Mouse (Mus musculus) C2C12 (cell line): ENCODE results near the gene Wipf2.

Experiments
- CEBPB ChIP-seq: IDR thresholded peaks from one replicate; pipeline ENCODE4 v1.6.1; 2011; ENCODE audit warnings: low read depth, mild to moderate bottlenecking, control low read depth, moderate library complexity
- CTCF ChIP-seq: IDR thresholded peaks from one replicate; pipeline ENCODE4 v1.5.1; 2011; ENCODE audit not compliant: control insufficient read depth, insufficient read depth, insufficient read length
- MAX ChIP-seq: IDR thresholded peaks from one replicate; pipeline ENCODE4 v1.6.1; 2011; ENCODE audit warnings: mild to moderate bottlenecking, control low read depth
- MYOG ChIP-seq: IDR thresholded peaks from one replicate; pipeline ENCODE4 v1.6.1; 2011; ENCODE audit not compliant: control insufficient read depth, insufficient read length; ENCODE audit errors: extremely low read depth
- USF1 ChIP-seq: IDR thresholded peaks from one replicate; pipeline ENCODE4 v1.6.1; 2011; ENCODE audit warnings: low read depth, mild to moderate bottlenecking, control low read depth, moderate library complexity

GRCm38 (mm10) chr11:98925265-98925721 lies 61.9 kb downstream of the Wipf2 start:
- TF ChIP-seq CTCF (no peak), MAX (no peak), USF1 (no peak), MYOG (no peak), CEBPB (no peak)
